Mouse (Mus musculus) heart, postnatal 0 days (tissue): Measurements from ENCODE around the gene Trappc6a. TPM values are rescaled to one million over a fixed set of nuclear protein-coding genes. Genes with fewer than 3 reads are reported as not detected.
A peak's percentile ranks its signal among the peaks of the same experiment; 100 is the strongest.

ENCODE experiments used
- ATAC-seq: fragments of 200-750 bp; cut with Nextera tagmentation; 2 replicates; pipeline ENCODE4 v1.8.0; 2017; ENCODE audit warnings: low read depth, moderate number of reproducible peaks, moderate library complexity; ENCODE audit not compliant: insufficient read depth
- DNase-seq: peaks from one replicate; pipeline ENCODE4 v3.0.0-alpha.2; 2016; ENCODE audit warnings: low spot score
- H3K27ac ChIP-seq: fragments of 300-500 bp; sonication (generic); 2 replicates; pipeline ENCODE4 v1.5.1; 2014; ENCODE audit warnings: low read depth, mild to moderate bottlenecking
- H3K27me3 ChIP-seq: fragments of 300-500 bp; sonication (generic); 2 replicates; pipeline ENCODE4 v1.6.1; 2014; ENCODE audit warnings: low read length, mixed read lengths; ENCODE audit not compliant: control insufficient read depth, insufficient read depth
- H3K36me3 ChIP-seq: fragments of 300-500 bp; sonication (generic); replicated peaks from 2 replicates; pipeline ENCODE4 v1.6.1; 2014; ENCODE audit warnings: low read length, mixed read lengths; ENCODE audit not compliant: control insufficient read depth, insufficient read depth
- H3K4me1 ChIP-seq: fragments of 300-500 bp; sonication (generic); 2 replicates; pipeline ENCODE4 v1.6.1; 2014; ENCODE audit warnings: antibody characterized with exemption; ENCODE audit not compliant: control insufficient read depth, insufficient read depth
- H3K4me2 ChIP-seq: fragments of 300-500 bp; sonication (generic); 2 replicates; pipeline ENCODE4 v1.6.1; 2014; ENCODE audit warnings: low read depth, mild to moderate bottlenecking, low read length, moderate library complexity
- H3K4me3 ChIP-seq: fragments of 300-500 bp; sonication (generic); 2 replicates; pipeline ENCODE4 v1.5.1; 2014; ENCODE audit warnings: low read depth, low read length
- H3K9ac ChIP-seq: fragments of 300-500 bp; sonication (generic); replicated peaks from 2 replicates; pipeline ENCODE4 v1.6.1; 2014; ENCODE audit warnings: low read depth, low read length, mixed read lengths
- H3K9me3 ChIP-seq: fragments of 300-500 bp; sonication (generic); replicated peaks from 2 replicates; pipeline ENCODE4 v1.6.1; 2016; ENCODE audit warnings: low read length; ENCODE audit not compliant: control insufficient read depth
- CTCF ChIP-seq: IDR thresholded peaks from 2 replicates; pipeline ENCODE4 v1.5.1; 2016; ENCODE audit warnings: antibody characterized with exemption, control low read depth, low read depth
- EP300 ChIP-seq: IDR thresholded peaks from 2 replicates; pipeline ENCODE4 v1.6.1; 2016; ENCODE audit warnings: antibody characterized with exemption, low read depth
- WGBS: fragments of 180-500 bp; shearing (Covaris S2); extraction: QIAGEN DNeasy Blood & Tissue Kit; methylation state at CpG from one replicate; pipeline ENCODE4 v1.1.7; 2014; 5-methylcytosine and 5-hydroxymethylcytosine counted together
- polyA plus RNA-seq: library from polyadenylated mRNA; unstranded; fragments of >200 nt; fragmentation: Nextera tagmentation; extraction: Ambion mirVana; gene quantifications from 2 replicates; pipeline ENCODE4 v1.2.1, GENCODE M21; 2015
- total RNA-seq: library from RNA; depleted of rRNA; stranded (reverse); fragments of >200 nt; gene quantifications from 2 replicates; pipeline ENCODE4 v1.2.3, GENCODE M21; 2014; ENCODE audit warnings: low replicate concordance

Gene Trappc6a
- total and polyA plus RNA-seq, 2 experiments from 2014 or later: 65.1 to 79.5 TPM

GRCm38 (mm10) chr7:19551634-19552033 is 43.4 kb downstream of the Trappc6a start:
- Histone ChIP-seq H3K4me3 (no peak overlapping the region), H3K9ac (no peak overlapping the region), H3K9me3 (no peaks in the 10 kb centered on the region), H3K27ac (no peak overlapping the region), H3K36me3 (peaks cover 8% of the 10 kb centered on the region; the same call in 1 of the 2 replicates), H3K4me1 (peaks cover 3% of the 10 kb centered on the region), H3K27me3 (no peaks in the 10 kb centered on the region), H3K4me2 (no peak overlapping the region)
- no peak for DNase-seq
- TF ChIP-seq CTCF (no peak), EP300 (no peak)
- no peak for ATAC-seq
- WGBS: 89% methylated on average over 5 of the region's 5 CpGs

- no peak for TF ChIP-seq EP300
- no peak for TF ChIP-seq CTCF
- H3K27ac ChIP-seq: no peak overlapping the region
- WGBS: 61% methylated on average over 2 of the region's 2 CpGs
- H3K4me3 ChIP-seq: no peak overlapping the region
- peaks cover 8% of the 10 kb centered on the region; the same call in 1 of the 2 replicates for H3K36me3 ChIP-seq
- H3K4me2 ChIP-seq: no peak overlapping the region
- H3K9me3 ChIP-seq: no peaks in the 10 kb centered on the region
- H3K27me3 ChIP-seq: no peaks in the 10 kb centered on the region
- no peak overlapping the region for H3K9ac ChIP-seq
- ATAC-seq: no peak
- DNase-seq: no peak
- peaks cover 11% of the 10 kb centered on the region for H3K4me1 ChIP-seq
Measured at GRCm38 (mm10) chr7:19552443-19552842, 44.2 kb downstream of the Trappc6a start.

- Histone ChIP-seq H3K27me3 (no peaks in the 10 kb centered on the region), H3K4me1 (peaks cover 20% of the 10 kb centered on the region), H3K9me3 (no peaks in the 10 kb centered on the region), H3K9ac (no peak overlapping the region; the same call in 1 of the 2 replicates), H3K27ac (no peak overlapping the region), H3K4me3 (no peak overlapping the region), H3K36me3 (peaks cover 8% of the 10 kb centered on the region; the same call in 1 of the 2 replicates), H3K4me2 (no peak overlapping the region)
- ATAC-seq (no peak), DNase-seq (no peak)
- 82% methylated on average over 1 of the region's 1 CpGs for WGBS
- no peak for TF ChIP-seq EP300
- TF ChIP-seq CTCF: no peak
Measured at GRCm38 (mm10) chr7:19554168-19554567, 46.0 kb downstream of the Trappc6a start.

- H3K4me2 ChIP-seq: no peak overlapping the region
- H3K9ac ChIP-seq: peak overlapping the region; percentile 29; the same call in 1 of the 2 replicates
- ATAC-seq (no peak), DNase-seq (no peak)
- H3K9me3 ChIP-seq: no peaks in the 10 kb centered on the region
- TF ChIP-seq EP300: no peak
- no peak for TF ChIP-seq CTCF
- peaks cover 8% of the 10 kb centered on the region; the same call in 1 of the 2 replicates for H3K36me3 ChIP-seq
- peak overlapping the region; percentile 50 for H3K27ac ChIP-seq
- no peak overlapping the region for H3K4me3 ChIP-seq
- peaks cover 37% of the 10 kb centered on the region for H3K4me1 ChIP-seq
- 67% methylated on average over 2 of the region's 2 CpGs for WGBS
- H3K27me3 ChIP-seq: no peaks in the 10 kb centered on the region
Measured at GRCm38 (mm10) chr7:19557086-19557485, 48.9 kb downstream of the Trappc6a start.

GRCm38 (mm10) chr7:19557982-19558900 is 50.0 kb downstream of the Trappc6a start:
- Histone ChIP-seq H3K9me3 (no peaks in the 10 kb centered on the region), H3K27me3 (no peaks in the 10 kb centered on the region), H3K36me3 (peaks cover 4% of the 10 kb centered on the region; the same call in 1 of the 2 replicates), H3K4me2 (no peak overlapping the region; the same call in 1 of the 2 replicates), H3K9ac (peak overlapping the region; percentile 35; the same call in 1 of the 2 replicates), H3K4me1 (peaks cover 37% of the 10 kb centered on the region; the same call in 1 of the 2 replicates), H3K27ac (no peak overlapping the region; the same call in 1 of the 2 replicates), H3K4me3 (no peak overlapping the region)
- TF ChIP-seq EP300 (no peak), CTCF (no peak)
- ATAC-seq (peak; percentile 28; the same call in 1 of the 2 replicates), DNase-seq (no peak)
- 71% methylated on average over 6 of the region's 6 CpGs for WGBS
